Mouse (Mus musculus) embryonic facial prominence, embryonic 15.5 days (tissue): Measurements from ENCODE around the gene Fndc3b. TPM values are rescaled to one million over a fixed set of nuclear protein-coding genes. Genes with fewer than 3 reads are reported as not detected.

ENCODE experiments used
- ATAC-seq: fragments of 200-750 bp; cut with Nextera tagmentation; 2 replicates; pipeline ENCODE4 v1.8.0; 2017; ENCODE audit warnings: low read depth, moderate TSS enrichment; ENCODE audit not compliant: insufficient number of reproducible peaks, low FRiP score, low TSS enrichment
- H3K27ac ChIP-seq: fragments of 300-500 bp; sonication (generic); replicated peaks from 2 replicates; pipeline ENCODE4 v1.5.1; 2015; ENCODE audit warnings: mild to moderate bottlenecking, inconsistent platforms
- H3K27me3 ChIP-seq: fragments of 300-500 bp; sonication (generic); 2 replicates; pipeline ENCODE4 v1.6.1; 2015; ENCODE audit warnings: inconsistent platforms
- H3K36me3 ChIP-seq: fragments of 300-500 bp; sonication (generic); 2 replicates; pipeline ENCODE4 v1.6.1; 2015; ENCODE audit warnings: mild to moderate bottlenecking, inconsistent platforms
- H3K4me1 ChIP-seq: fragments of 300-500 bp; sonication (generic); 2 replicates; pipeline ENCODE4 v1.6.1; 2015; ENCODE audit warnings: inconsistent platforms
- H3K4me2 ChIP-seq: fragments of 300-500 bp; sonication (generic); replicated peaks from 2 replicates; pipeline ENCODE4 v1.6.1; 2015; ENCODE audit warnings: mild to moderate bottlenecking, inconsistent platforms
- H3K4me3 ChIP-seq: fragments of 300-500 bp; sonication (generic); replicated peaks from 2 replicates; pipeline ENCODE4 v1.5.1; 2015; ENCODE audit warnings: mild to moderate bottlenecking, inconsistent platforms
- H3K9ac ChIP-seq: fragments of 300-500 bp; sonication (generic); 2 replicates; pipeline ENCODE4 v1.6.1; 2015; ENCODE audit warnings: inconsistent platforms
- H3K9me3 ChIP-seq: fragments of 300-500 bp; sonication (generic); replicated peaks from 2 replicates; pipeline ENCODE4 v1.6.1; 2016; ENCODE audit warnings: inconsistent platforms
- WGBS: fragments of 180-500 bp; shearing (Covaris S2); methylation state at CpG from one replicate; pipeline ENCODE4 v1.1.7; 2015; 5-methylcytosine and 5-hydroxymethylcytosine counted together
- polyA plus RNA-seq: library from polyadenylated mRNA; unstranded; fragments of >200 nt; fragmentation: Nextera tagmentation; extraction: Ambion mirVana; gene quantifications from 2 replicates; pipeline ENCODE4 v1.2.1, GENCODE M21; 2015

Gene Fndc3b
- polyA plus RNA-seq, 1 experiment from 2014 or later: 31.8 TPM

GRCm38 (mm10) chr3:27735113-27735512 lies 24.0 kb upstream of the Fndc3b start:
- Histone ChIP-seq H3K36me3 (no peaks in the 10 kb centered on the region), H3K9me3 (no peaks in the 10 kb centered on the region), H3K9ac (no peak overlapping the region), H3K4me2 (no peak overlapping the region), H3K27ac (no peak overlapping the region), H3K4me1 (no peaks in the 10 kb centered on the region), H3K27me3 (no peaks in the 10 kb centered on the region), H3K4me3 (no peak overlapping the region)
- no peak for ATAC-seq
- 79% methylated on average over 5 of the region's 5 CpGs for WGBS

DNA sequence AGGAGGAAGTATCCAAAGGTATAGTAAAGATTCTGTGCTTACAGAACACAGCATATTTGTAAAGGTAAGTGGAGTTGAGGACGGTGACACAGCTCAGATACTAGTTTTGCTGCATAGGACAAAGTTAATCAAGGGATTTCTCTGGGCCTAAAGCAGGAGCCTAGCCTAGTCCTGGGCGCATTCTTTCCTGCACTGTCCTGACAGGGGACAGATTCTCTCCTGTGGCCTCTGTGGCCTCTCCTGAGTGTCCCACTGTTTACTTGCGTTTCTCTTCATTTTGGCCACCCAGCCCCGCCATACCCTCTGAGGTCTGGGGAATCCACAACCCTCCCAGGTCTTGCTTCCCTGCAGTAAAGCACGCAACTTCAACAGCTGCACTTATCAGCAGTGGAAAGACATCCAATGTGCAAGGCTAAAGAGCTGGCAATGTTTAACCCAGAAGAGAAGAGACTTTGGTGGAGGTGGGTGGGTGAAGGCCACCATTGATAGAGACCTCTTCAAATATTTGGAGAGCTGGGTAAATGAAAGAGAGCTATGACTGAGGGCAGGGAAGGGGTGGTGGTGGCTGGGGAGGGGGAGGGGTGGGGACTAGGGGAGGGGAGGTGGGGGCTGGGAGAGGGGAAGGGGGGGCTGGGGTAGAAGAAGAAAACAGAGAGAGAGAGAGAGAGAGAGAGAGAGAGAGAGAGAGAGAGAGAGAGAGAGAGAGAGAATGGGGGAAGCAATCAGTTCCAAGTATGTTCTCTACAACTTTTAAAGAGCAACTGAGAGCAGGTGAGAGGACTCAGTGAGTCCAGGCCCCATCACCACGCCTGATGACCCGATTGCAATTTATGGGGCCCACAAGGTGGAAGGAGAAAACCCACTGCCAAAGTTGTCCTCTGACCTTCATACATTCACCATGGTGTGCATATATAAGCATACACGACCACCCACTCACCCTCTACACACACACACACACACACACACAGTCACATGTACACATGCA lies 18.0 kb upstream of the Fndc3b start:
- no peak overlapping the region for H3K4me2 ChIP-seq
- no peak overlapping the region for H3K27ac ChIP-seq
- H3K9me3 ChIP-seq: no peaks in the 10 kb centered on the region
- no peaks in the 10 kb centered on the region for H3K4me1 ChIP-seq
- H3K4me3 ChIP-seq: no peak overlapping the region
- no peak for ATAC-seq
- H3K27me3 ChIP-seq: no peaks in the 10 kb centered on the region
- WGBS: 76% methylated on average over 8 of the region's 8 CpGs
- H3K9ac ChIP-seq: no peak overlapping the region
- no peaks in the 10 kb centered on the region for H3K36me3 ChIP-seq

- no peak overlapping the region for H3K9ac ChIP-seq
- WGBS: 10% methylated on average over 7 of the region's 7 CpGs
- ATAC-seq: no peak
- H3K4me2 ChIP-seq: no peak overlapping the region
- no peaks in the 10 kb centered on the region for H3K9me3 ChIP-seq
- H3K27me3 ChIP-seq: no peaks in the 10 kb centered on the region
- H3K36me3 ChIP-seq: no peaks in the 10 kb centered on the region
- no peaks in the 10 kb centered on the region for H3K4me1 ChIP-seq
- H3K27ac ChIP-seq: no peak overlapping the region
- H3K4me3 ChIP-seq: no peak overlapping the region
These were observed 17.1 kb upstream of the Fndc3b start for GRCm38 (mm10) chr3:27728176-27728575.

- H3K27ac ChIP-seq: no peak overlapping the region
- no peaks in the 10 kb centered on the region for H3K36me3 ChIP-seq
- WGBS: 80% methylated on average over 6 of the region's 6 CpGs
- no peak overlapping the region for H3K9ac ChIP-seq
- no peak overlapping the region for H3K4me3 ChIP-seq
- H3K4me2 ChIP-seq: no peak overlapping the region
- H3K27me3 ChIP-seq: no peaks in the 10 kb centered on the region
- H3K4me1 ChIP-seq: no peaks in the 10 kb centered on the region
- ATAC-seq: no peak
- H3K9me3 ChIP-seq: no peaks in the 10 kb centered on the region
These were observed 14.6 kb upstream of the Fndc3b start for GRCm38 (mm10) chr3:27725752-27726151.

DNA sequence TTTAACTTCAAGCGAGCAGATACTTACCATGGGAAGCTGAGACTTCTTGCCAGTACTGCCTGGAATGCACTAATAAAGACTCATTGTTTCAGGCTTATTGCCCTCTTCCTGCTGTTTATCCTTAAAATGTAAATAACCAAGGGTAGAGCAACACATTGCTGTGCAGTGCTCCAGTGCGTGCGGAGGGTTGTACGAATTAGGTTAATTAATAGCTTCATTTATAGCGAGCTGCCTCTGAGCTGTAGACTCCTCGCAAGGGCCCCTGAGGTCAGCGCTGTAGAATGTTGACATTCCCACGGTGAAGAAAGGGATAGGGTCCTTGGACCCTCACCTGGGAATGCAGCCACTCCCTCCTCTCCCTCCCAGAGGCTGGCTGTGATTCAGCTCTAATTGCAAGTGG lies 13.1 kb upstream of the Fndc3b start:
- Histone ChIP-seq H3K4me1 (no peaks in the 10 kb centered on the region), H3K27me3 (no peaks in the 10 kb centered on the region), H3K9me3 (no peaks in the 10 kb centered on the region), H3K4me3 (no peak overlapping the region), H3K4me2 (no peak overlapping the region), H3K27ac (no peak overlapping the region), H3K36me3 (no peaks in the 10 kb centered on the region), H3K9ac (no peak overlapping the region)
- no peak for ATAC-seq
- 37% methylated on average over 8 of the region's 8 CpGs for WGBS

DNA sequence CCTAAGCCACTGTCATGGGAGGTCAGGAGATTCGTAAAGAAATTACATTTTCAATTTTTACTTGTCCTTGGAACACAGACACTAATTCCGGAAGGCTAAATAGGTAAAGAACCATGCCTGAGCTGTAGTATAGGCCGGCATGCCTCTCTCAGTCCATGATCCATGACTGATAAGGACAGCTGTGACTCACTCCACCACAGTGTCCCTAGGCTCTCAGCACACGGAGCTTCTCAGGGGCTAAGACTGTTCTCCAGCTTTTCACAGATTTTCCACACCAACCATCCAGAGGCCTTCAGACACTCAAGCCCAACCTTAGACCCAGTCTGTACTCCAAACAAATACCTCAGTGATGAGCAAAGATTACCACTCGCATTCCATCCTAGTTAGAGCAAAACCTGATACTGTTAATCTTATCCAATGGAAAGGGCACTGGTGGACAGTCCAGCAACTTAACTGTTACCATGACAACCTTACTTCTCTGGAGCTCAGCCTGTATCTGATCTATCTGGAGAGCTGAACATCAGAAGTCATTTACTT lies 7.8 kb upstream of the Fndc3b start:
- Histone ChIP-seq H3K4me2 (no peak overlapping the region), H3K9me3 (no peaks in the 10 kb centered on the region), H3K27ac (no peak overlapping the region), H3K36me3 (no peaks in the 10 kb centered on the region), H3K27me3 (no peaks in the 10 kb centered on the region), H3K4me3 (no peak overlapping the region), H3K4me1 (no peaks in the 10 kb centered on the region), H3K9ac (no peak overlapping the region)
- no peak for ATAC-seq
- 74% methylated on average over 5 of the region's 5 CpGs for WGBS

DNA sequence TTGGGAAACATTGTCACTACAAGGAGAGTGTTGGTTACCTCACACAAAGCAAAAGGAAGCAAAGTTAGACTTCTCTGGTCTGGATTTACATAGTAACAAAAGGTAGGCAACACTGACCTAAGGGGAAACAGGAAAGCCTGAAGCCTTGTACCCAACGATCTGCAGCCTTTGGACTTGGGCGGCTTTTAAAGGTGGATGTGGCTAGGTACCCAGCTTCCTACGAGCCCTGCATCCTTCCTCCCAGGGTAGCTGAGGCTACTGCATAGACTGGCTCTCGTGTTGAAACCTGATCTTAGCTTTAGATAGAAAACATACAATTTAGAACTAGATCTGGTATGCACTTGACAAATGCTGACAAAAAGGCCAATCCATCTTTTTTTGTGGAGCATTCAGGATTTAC lies 2.9 kb upstream of the Fndc3b start:
- no peak for ATAC-seq
- Histone ChIP-seq H3K4me1 (no peaks in the 10 kb centered on the region), H3K9ac (no peak overlapping the region), H3K9me3 (no peaks in the 10 kb centered on the region), H3K4me3 (no peak overlapping the region), H3K36me3 (no peaks in the 10 kb centered on the region), H3K27me3 (no peaks in the 10 kb centered on the region), H3K27ac (no peak overlapping the region), H3K4me2 (no peak overlapping the region)
- 55% methylated on average over 4 of the region's 4 CpGs for WGBS

DNA sequence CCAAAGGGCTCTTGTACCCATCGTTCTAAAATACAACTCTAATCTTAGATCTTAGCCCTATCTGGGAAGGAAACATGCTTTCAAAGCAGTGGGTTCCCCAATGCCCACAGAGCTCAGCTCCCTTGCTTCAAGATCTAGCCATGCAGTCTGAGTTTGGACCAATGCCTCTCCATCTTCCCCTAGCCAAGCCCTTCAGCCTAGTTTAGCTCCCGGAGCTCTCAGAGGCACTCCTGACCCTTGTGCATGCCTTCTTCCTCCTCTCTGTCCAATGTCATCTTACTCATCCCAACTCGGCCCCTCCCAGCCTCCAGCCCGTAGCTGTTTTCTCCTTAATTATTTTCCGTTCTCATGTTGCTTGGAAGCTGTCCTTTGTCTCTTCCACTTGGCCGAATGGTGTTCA lies 1.3 kb upstream of the Fndc3b start:
- Histone ChIP-seq H3K4me2 (no peak overlapping the region), H3K9me3 (no peaks in the 10 kb centered on the region), H3K27me3 (no peaks in the 10 kb centered on the region), H3K36me3 (no peaks in the 10 kb centered on the region), H3K4me1 (peaks cover 6% of the 10 kb centered on the region; the same call in 1 of the 2 replicates), H3K9ac (no peak overlapping the region), H3K27ac (no peak overlapping the region), H3K4me3 (no peak overlapping the region)
- WGBS: 61% methylated on average over 6 of the region's 6 CpGs
- ATAC-seq: no peak

DNA sequence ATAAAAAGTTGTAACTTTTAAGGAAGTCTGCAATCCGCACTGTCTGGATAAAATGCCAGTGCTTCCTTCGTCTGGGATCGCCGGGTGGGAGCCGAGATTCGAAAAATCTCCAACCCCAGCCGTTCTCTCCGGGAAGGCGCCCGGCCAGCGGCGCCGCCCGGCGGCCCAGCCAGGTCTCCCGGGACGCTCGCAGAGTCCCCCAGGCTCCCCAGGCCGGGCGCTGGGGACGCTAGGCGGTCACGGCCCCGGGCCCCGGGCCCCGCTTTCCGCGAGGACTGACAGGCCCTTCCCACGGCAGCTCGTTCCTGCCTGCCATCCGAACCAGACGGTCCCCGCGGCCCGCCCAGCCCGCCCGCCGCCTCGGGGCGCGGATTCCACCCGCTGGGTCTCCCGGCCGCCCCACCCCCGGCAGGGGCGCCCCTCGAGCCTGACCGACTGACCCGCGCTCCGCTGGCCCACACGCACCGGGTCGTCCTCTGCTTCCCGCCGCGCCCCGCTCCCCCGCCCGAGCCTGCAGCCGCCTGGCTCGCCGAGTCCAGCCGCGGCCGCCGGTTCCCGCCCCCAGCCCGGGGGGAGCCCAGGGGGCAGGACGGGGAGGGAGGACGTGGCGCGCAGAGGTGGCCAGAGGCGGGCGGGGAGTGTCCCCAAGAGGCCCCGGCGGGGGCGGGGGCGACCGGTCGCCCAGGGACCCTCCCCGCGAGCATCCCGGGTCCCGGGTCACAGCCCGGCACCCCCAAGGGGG lies 1.0 kb downstream of the Fndc3b start:
- peak overlapping the region; percentile 97 for H3K27ac ChIP-seq
- WGBS: under 1% methylated on average over 85 of the region's 86 CpGs
- ATAC-seq: peak; percentile 81

GRCm38 (mm10) chr3:27709096-27709905 lies 1.8 kb downstream of the Fndc3b start:
- 6% methylated on average over 22 of the region's 22 CpGs for WGBS
- Histone ChIP-seq H3K4me3 (peak overlapping the region; percentile 94), H3K9me3 (no peaks in the 10 kb centered on the region), H3K4me1 (peaks cover 31% of the 10 kb centered on the region), H3K27ac (peak overlapping the region; percentile 97), H3K27me3 (no peaks in the 10 kb centered on the region), H3K4me2 (peak overlapping the region; percentile 50), H3K36me3 (no peaks in the 10 kb centered on the region), H3K9ac (peak overlapping the region; percentile 69)
- no peak for ATAC-seq

More for the DNA sequence above, 1.0 kb downstream of the Fndc3b start:
- no peaks in the 10 kb centered on the region for H3K27me3 ChIP-seq
- no peaks in the 10 kb centered on the region for H3K9me3 ChIP-seq
- peak overlapping the region; percentile 94 for H3K4me3 ChIP-seq
- H3K4me2 ChIP-seq: peak overlapping the region; percentile 50
- H3K36me3 ChIP-seq: no peaks in the 10 kb centered on the region
- peak overlapping the region; percentile 69 for H3K9ac ChIP-seq
- peaks cover 24% of the 10 kb centered on the region for H3K4me1 ChIP-seq
